Comparison of ENCODE assay signal across 22 mouse cellular contexts in the genomic region with DNA sequence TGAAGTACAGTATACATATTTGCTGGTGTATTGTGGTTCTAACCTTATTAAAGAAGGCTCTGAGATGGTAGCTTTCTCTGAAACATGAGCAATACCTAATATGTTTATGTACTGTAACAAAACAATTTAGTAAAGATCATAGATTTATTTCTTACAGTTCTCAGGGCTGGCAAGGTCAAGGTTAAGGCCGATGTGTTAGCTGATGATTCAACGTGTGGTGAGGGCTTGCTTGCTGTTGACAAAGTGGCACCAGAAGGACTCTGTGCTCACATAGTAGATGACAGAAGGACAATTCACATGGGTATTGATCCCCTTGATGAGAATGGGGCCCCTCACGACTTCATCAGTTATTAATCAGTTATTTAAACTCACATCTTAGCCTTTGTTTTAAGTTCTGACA. TPM values are rescaled to one million over a fixed set of nuclear protein-coding genes. Genes with fewer than 3 reads are reported as not detected.
DNase-seq lines count a peak whose midpoint lies in the region; ATAC-seq and TF ChIP-seq lines count a peak whose summit lies in the region.
"Had no signal": no experiment of that assay in that cellular context is flagged by ENCODE, and none has a peak within 500 bp of the region (broad histone marks: within the 10 kb centered on the region; RNA-seq: fewer than 3 reads in every experiment).

No protein-coding gene starts in this region.

- H3K4me2 ChIP-seq in forebrain, embryonic 13.5 days = no peak overlapping the region
- H3K4me2 ChIP-seq: embryonic facial prominence, embryonic 13.5 days; embryonic facial prominence, embryonic 15.5 days; forebrain, embryonic 12.5 days; forebrain, embryonic 15.5 days had no signal

- H3K4me3 ChIP-seq in forebrain, embryonic 13.5 days = no peak overlapping the region
- H3K4me3 ChIP-seq in kidney, adult 2 months (ENCODE audit: insufficient read depth, low read depth, low read length) = no peak overlapping the region
- H3K4me3 ChIP-seq: embryonic facial prominence, embryonic 13.5 days; embryonic facial prominence, embryonic 15.5 days; erythroblast, embryonic 14.5 days; forebrain, embryonic 10.5 days; forebrain, embryonic 12.5 days; forebrain, embryonic 15.5 days had no signal

- no peak for ATAC-seq in forebrain, embryonic 13.5 days
- ATAC-seq: forebrain, embryonic 15.5 days; forebrain, postnatal 0 days had no signal

- no peaks in the 10 kb centered on the region for H3K4me1 ChIP-seq in forebrain, embryonic 13.5 days
- H3K4me1 ChIP-seq in kidney, adult 2 months (ENCODE audit: control insufficient read depth, insufficient read depth, low read length) = no peaks in the 10 kb centered on the region
- H3K4me1 ChIP-seq: embryonic facial prominence, embryonic 13.5 days; embryonic facial prominence, embryonic 15.5 days; forebrain, embryonic 10.5 days; forebrain, embryonic 12.5 days; forebrain, embryonic 15.5 days had no signal

- TF ChIP-seq CTCF in kidney, adult 2 months (conservative IDR thresholded peaks at IDR 0.05; ENCODE audit: insufficient read depth, insufficient read length, low read depth, low read length) = no peak

- no peak overlapping the region for H3K27ac ChIP-seq in forebrain, embryonic 13.5 days
- no peak overlapping the region for H3K27ac ChIP-seq in kidney, adult 2 months (ENCODE audit: insufficient read depth, low read depth, low read length)
- H3K27ac ChIP-seq: embryonic facial prominence, embryonic 13.5 days; embryonic facial prominence, embryonic 15.5 days; forebrain, embryonic 10.5 days; forebrain, embryonic 12.5 days; forebrain, embryonic 15.5 days had no signal

- intact Hi-C loops in heart, postnatal 10 days (cut with DNase I) = no loop called here

- no peaks in the 10 kb centered on the region for H3K36me3 ChIP-seq in forebrain, embryonic 13.5 days (ENCODE audit: poor library complexity, severe bottlenecking)
- H3K36me3 ChIP-seq in kidney, adult 2 months (ENCODE audit: control insufficient read depth, insufficient read depth, low read length) = no peaks in the 10 kb centered on the region
- H3K36me3 ChIP-seq: embryonic facial prominence, embryonic 13.5 days; embryonic facial prominence, embryonic 15.5 days; forebrain, embryonic 10.5 days; forebrain, embryonic 12.5 days; forebrain, embryonic 15.5 days had no signal

- H3K9ac ChIP-seq in forebrain, embryonic 13.5 days = no peak overlapping the region
- H3K9ac ChIP-seq: embryonic facial prominence, embryonic 13.5 days; embryonic facial prominence, embryonic 15.5 days; forebrain, embryonic 12.5 days; forebrain, embryonic 15.5 days; forebrain, postnatal 0 days had no signal

- DNase-seq in heart, adult 11 months = peak; percentile 16
- no peak for DNase-seq in heart, postnatal 10 days
- peak; percentile 79 for DNase-seq in adrenal gland, adult 8-10 months
- peak; percentile 65 for DNase-seq in adrenal gland, postnatal 14 days
- peak; percentile 60 to 73 for DNase-seq in adrenal gland, postnatal 36 days
- DNase-seq in frontal cortex, postnatal 10 days (ENCODE audit: low spot score in 2 of 2) = no peak
- DNase-seq in kidney, adult 2 months = no peak
- DNase-seq: cerebellum, adult 11 months; cerebellum, adult 18-20 months; cerebellum, adult 8-10 months; cerebellum, adult 9-11 months; cerebellum, postnatal 14 days; cerebellum, postnatal 36 days; embryo, embryonic 11 days; forebrain, postnatal 0 days had no signal

- H3K9me3 ChIP-seq in forebrain, embryonic 13.5 days (replicated peaks) = peaks cover 7% of the 10 kb centered on the region
- H3K9me3 ChIP-seq: embryonic facial prominence, embryonic 15.5 days; forebrain, embryonic 15.5 days had no signal

- WGBS in forebrain, embryonic 13.5 days = 78% methylated on average over 3 of the region's 3 CpGs
- 77% methylated on average over 3 of the region's 3 CpGs for WGBS in kidney, adult 2 months

- H3K27me3 ChIP-seq in forebrain, embryonic 13.5 days = no peaks in the 10 kb centered on the region
- H3K27me3 ChIP-seq in kidney, adult 2 months (replicated peaks; ENCODE audit: control insufficient read depth, insufficient read depth, low read length) = no peaks in the 10 kb centered on the region
- H3K27me3 ChIP-seq: embryonic facial prominence, embryonic 13.5 days; embryonic facial prominence, embryonic 15.5 days; forebrain, embryonic 12.5 days; forebrain, embryonic 15.5 days had no signal

- no peak for TF ChIP-seq POLR2A in kidney, adult 2 months (IDR thresholded peaks at IDR 0.05; ENCODE audit: low read depth, low read length)

RNA-seq across cellular contexts. Expression of a gene that starts 32.4 kb away (rescaled TPM):
- total RNA-seq in heart, postnatal 10 days (2021) = 1 to 10 TPM in 1 of 2 experiments, under 1 TPM in 1; 0.35 to 2.1 TPM
- 100 to 1,000 TPM; 209 to 255 (median 219) TPM for total RNA-seq in adrenal gland, adult 8-10 months (2022)
- total RNA-seq in adrenal gland, postnatal 14 days (2021) = 65.8 and 71.2 TPM in 2 replicates
- 100 to 1,000 TPM; 162 to 243 TPM for total RNA-seq in adrenal gland, postnatal 36 days (2021)
- polyA plus RNA-seq in forebrain, embryonic 13.5 days (2015; fragmentation: Nextera tagmentation; extraction: Ambion mirVana) = 0.37 and 0.96 TPM in 2 replicates
- 0.11 and 0.55 TPM in 2 replicates for polyA plus RNA-seq in kidney, adult 2 months (2012; rRNA removed)
- total RNA-seq: forebrain, postnatal 0 days had no signal
- polyA plus RNA-seq: erythroblast, embryonic 14.5 days; forebrain, embryonic 12.5 days had no signal

Comparison
In these comparisons a context has a peak if more than half of its experiments do, and no peak if none do; other contexts are left out.
1. DNase-seq: peak in heart, adult 11 months (single experiment), adrenal gland, adult 8-10 months (single experiment), adrenal gland, postnatal 14 days (single experiment) and adrenal gland, postnatal 36 days (2 of 2); none in heart, postnatal 10 days (0 of 2), frontal cortex, postnatal 10 days (0 of 2) and kidney, adult 2 months (single experiment).
2. RNA of a gene that starts 32.4 kb away (total RNA-seq): 162 to 243 TPM in adrenal gland, postnatal 36 days, 209 to 255 TPM in adrenal gland, adult 8-10 months and 65.8 to 71.2 TPM in adrenal gland, postnatal 14 days; 0.35 to 2.1 TPM in heart, postnatal 10 days; every median in the first group is over 10 times any median in the second.